Mouse (Mus musculus): Measurements from ENCODE around the gene Tcf7.

Tcf7 gene

GRCm38 (mm10) chr11:52283596-52284571 lies 1.1 kb upstream of the Tcf7 start:
- DNase-seq: peak; percentile 85 to 91

- peak in 1 of 2 experiments; percentile 24 for DNase-seq
These were observed 417 bp downstream of the Tcf7 start for GRCm38 (mm10) chr11:52282420-52282773.

- peak in 1 of 2 experiments; percentile 43 for DNase-seq
These were observed 1.1 kb downstream of the Tcf7 start for GRCm38 (mm10) chr11:52281568-52282328.

GRCm38 (mm10) chr11:52280566-52281455 lies 2.0 kb downstream of the Tcf7 start:
- DNase-seq: no peak

GRCm38 (mm10) chr11:52279611-52280145 lies 3.1 kb downstream of the Tcf7 start:
- DNase-seq: no peak

GRCm38 (mm10) chr11:52278991-52279390 lies 3.8 kb downstream of the Tcf7 start:
- no peak for DNase-seq

GRCm38 (mm10) chr11:52278164-52278563 lies 4.7 kb downstream of the Tcf7 start:
- no peak for DNase-seq

- DNase-seq: no peak
These were observed 5.2 kb downstream of the Tcf7 start for GRCm38 (mm10) chr11:52277433-52278150.

GRCm38 (mm10) chr11:52276961-52277391 lies 5.8 kb downstream of the Tcf7 start:
- no peak for DNase-seq

GRCm38 (mm10) chr11:52275774-52276555 lies 6.8 kb downstream of the Tcf7 start:
- DNase-seq: no peak

- DNase-seq: no peak
These were observed 7.4 kb downstream of the Tcf7 start for GRCm38 (mm10) chr11:52275366-52275765.

GRCm38 (mm10) chr11:52274456-52275112 lies 8.2 kb downstream of the Tcf7 start:
- peak; percentile 34 to 55 for DNase-seq

- no peak for DNase-seq
These were observed 8.9 kb downstream of the Tcf7 start for GRCm38 (mm10) chr11:52273942-52274330.

GRCm38 (mm10) chr11:52273183-52273941 lies 9.5 kb downstream of the Tcf7 start:
- peak; percentile 35 to 53 for DNase-seq

- DNase-seq: no peak
These were observed 10.2 kb downstream of the Tcf7 start for GRCm38 (mm10) chr11:52272619-52273018.

- no peak for DNase-seq
These were observed 10.9 kb downstream of the Tcf7 start for GRCm38 (mm10) chr11:52271765-52272495.

GRCm38 (mm10) chr11:52269841-52270240 lies 13.0 kb downstream of the Tcf7 start:
- DNase-seq: no peak

- peak; percentile 34 to 46 for DNase-seq
These were observed 14.5 kb downstream of the Tcf7 start for GRCm38 (mm10) chr11:52268104-52268835.
